Mouse (Mus musculus) hematopoietic stem cell, adult 5-6 weeks (primary cell): ENCODE measurements around the gene Nell2. TPM values are rescaled to one million over a fixed set of nuclear protein-coding genes. Genes with fewer than 3 reads are reported as not detected.

Source experiments
- ATAC-seq, 2 experiments: fragments of 125-278 bp in 1 of 2; replicated peaks in 1 of 2; 2 replicates each; pipeline ENCODE4 v1.8.0; 2016 to 2017; ENCODE audit warnings: inconsistent platforms in 2 of 2, mild to moderate bottlenecking in 2 of 2, moderate number of reproducible peaks in 2 of 2, low read depth in 1 of 2, moderate TSS enrichment in 1 of 2; ENCODE audit not compliant: low FRiP score in 2 of 2, poor library complexity in 2 of 2, severe bottlenecking in 2 of 2, insufficient read depth in 1 of 2, low TSS enrichment in 1 of 2
- total RNA-seq: library from RNA; stranded (forward); fragments of 172-1452, 232-1000 nt; gene quantifications from 2 replicates; pipeline ENCODE4 v1.2.3, GENCODE M21; 2017

The Nell2 gene
- total RNA-seq, 1 experiment from 2014 or later = not detected

DNA sequence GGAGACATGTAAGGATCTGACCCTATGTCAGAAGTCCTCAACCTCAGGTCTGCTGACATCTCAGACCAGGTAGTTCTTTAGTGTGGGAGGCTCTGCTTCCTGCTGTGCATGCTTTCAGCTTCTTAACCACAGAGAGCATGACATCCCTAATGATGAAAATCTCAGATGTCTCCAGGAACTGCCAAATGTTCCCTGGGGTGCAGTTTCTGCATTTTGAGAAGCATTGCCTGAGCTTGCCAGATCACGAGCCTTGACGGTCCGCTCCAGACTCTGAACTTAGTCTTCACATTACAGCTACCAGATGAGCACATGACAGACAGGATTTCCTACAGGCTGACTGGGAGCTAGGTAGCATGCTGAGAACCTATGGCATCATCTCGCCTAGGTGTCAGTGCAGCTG lies 39.2 kb downstream of the Nell2 start:
- no peak for ATAC-seq

- ATAC-seq = no peak
These were observed 40.4 kb downstream of the Nell2 start for GRCm38 (mm10) chr15:95487961-95488360.

- ATAC-seq = no peak
These were observed 46.4 kb downstream of the Nell2 start for GRCm38 (mm10) chr15:95482002-95482401.

GRCm38 (mm10) chr15:95481585-95481984 lies 46.8 kb downstream of the Nell2 start:
- no peak for ATAC-seq

DNA sequence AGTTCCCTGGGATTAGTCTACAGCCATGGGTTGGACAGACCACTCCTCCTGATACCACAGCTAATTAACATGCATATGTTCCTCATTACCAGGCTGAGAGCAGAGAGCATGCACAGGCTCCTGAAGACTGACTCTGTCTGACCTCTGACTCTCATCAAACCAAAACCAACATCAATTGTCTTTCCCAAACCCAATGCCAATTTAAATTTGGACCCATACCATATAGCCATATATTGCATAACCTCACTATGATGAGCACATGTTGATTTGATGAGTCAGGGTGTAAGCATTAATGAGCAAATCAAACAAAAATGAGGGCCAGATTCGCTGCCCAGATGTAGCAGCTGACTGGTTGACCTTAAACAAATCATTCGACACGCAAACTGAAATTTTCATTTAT lies 51.9 kb downstream of the Nell2 start:
- no peak for ATAC-seq

- no peak for ATAC-seq
These were observed 54.4 kb downstream of the Nell2 start for GRCm38 (mm10) chr15:95473976-95474375.

DNA sequence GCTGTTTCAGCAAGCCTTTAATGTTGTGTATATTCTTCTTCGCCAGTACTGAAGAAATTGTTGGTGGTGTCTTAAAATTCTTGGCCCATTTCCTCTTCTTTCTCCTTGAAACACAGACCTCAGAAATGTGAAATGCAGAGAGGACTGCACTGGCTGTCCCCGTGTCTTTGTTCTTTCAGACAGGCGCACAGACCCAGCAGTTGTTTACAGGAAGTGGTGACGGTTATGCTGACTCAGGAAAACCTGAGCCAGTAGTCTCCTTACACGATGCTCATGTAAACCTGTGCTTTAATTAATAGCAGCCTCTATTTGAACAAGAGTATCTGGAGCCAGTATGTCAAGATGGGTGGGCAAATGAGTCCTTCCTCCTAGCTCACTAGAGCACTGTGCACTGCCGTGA lies 61.2 kb downstream of the Nell2 start:
- 0 out of 4 replicates have a peak, but pooled peaks of 1 of the 2 experiments have one; percentile 12 for ATAC-seq

GRCm38 (mm10) chr15:95460041-95460566 lies 68.3 kb downstream of the Nell2 start:
- no peak for ATAC-seq

GRCm38 (mm10) chr15:95444586-95444985 lies 83.8 kb downstream of the Nell2 start:
- no peak for ATAC-seq

DNA sequence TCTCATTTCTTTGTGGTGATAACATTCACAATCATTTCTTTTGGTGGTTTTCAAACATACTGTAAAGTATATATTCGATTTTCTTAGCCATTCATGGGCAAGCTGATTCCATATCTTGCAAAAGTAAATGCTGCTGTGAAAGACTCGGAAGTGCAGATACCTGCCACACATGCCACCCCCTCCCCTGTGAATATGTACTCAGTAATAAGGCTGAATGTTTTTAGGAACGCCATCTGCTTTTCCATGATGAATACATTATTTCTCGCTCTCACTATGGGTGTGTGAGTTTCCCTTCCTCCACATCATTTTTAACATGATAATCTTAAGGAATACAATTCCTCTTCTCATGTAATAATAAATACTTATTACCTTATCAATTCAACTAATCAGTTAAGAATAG lies 90.6 kb downstream of the Nell2 start:
- no peak for ATAC-seq

- no peak for ATAC-seq
These were observed 92.1 kb downstream of the Nell2 start for GRCm38 (mm10) chr15:95436261-95436660.

- no peak for ATAC-seq
These were observed 97.1 kb downstream of the Nell2 start for GRCm38 (mm10) chr15:95431156-95431799.

DNA sequence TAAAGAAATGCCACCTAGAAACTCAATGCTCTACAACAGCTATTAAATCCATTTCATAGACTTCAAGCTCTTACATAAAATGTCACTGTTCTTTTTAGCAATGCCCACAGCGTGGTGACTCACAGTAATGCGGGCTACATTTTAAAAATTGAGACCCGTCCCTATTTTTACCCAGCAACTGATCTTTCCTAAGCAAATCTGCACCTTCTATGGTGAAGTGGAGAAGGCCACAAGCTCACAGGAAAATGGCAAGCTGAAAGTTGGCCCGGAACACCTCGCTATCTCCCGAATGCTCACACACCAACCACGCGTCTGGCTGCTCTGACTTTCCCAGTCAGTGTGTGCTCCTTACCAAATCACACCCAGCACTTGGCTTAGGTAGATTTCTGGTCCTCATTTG lies 98.4 kb downstream of the Nell2 start:
- no peak for ATAC-seq

- no peak for ATAC-seq
These were observed 100.2 kb downstream of the Nell2 start for GRCm38 (mm10) chr15:95428003-95428663.

DNA sequence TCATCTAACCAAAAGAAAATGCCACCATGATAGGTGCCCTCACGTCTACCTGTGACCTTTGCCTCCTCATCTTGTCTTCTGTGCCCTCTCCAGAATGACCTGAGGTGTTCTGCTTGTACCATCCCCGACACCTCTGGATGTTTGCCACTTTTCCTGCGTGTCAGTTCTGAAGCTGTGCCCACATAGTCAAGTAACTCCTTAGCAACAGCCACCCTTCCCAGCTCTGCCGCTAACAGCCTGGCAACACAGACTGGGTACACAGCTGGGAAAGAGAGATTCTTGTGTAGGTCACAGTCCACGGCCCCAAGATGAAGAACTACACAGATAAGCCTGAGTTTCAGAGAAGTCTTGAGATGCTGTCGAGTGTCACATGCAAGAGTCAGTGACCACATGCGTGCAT lies 103.3 kb downstream of the Nell2 start:
- ATAC-seq = no peak

GRCm38 (mm10) chr15:95422226-95422950 lies 106.0 kb downstream of the Nell2 start:
- no peak for ATAC-seq

DNA sequence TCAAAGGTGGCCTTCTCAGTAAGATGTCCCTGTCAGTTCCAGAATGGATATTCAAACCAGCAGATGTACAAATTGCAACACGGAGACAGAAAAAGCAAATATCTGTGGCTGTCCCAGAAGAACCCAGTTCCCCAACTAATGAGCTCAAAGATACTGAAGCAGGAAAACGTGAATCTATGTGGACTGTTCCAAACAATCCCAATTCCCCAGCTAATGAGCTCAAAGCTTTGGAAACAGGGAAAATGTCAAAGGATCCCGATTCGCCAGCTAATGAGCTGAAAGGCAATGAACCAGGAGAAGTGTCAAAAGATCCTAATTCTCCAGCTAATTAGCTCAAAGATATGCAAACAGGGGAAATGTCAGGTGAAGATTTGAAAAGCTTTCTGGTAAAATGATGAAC lies 109.7 kb downstream of the Nell2 start:
- ATAC-seq = no peak
